Mouse (Mus musculus) spleen, adult 2 months (tissue): Measurements from ENCODE around the gene Asic2.

Experiments
- CTCF ChIP-seq: fragments of 200-500 bp; IDR thresholded peaks from 2 replicates; pipeline ENCODE4 v1.5.1; 2011; ENCODE audit warnings: mild to moderate bottlenecking, inconsistent platforms; ENCODE audit not compliant: insufficient read depth, insufficient read length, insufficient replicate concordance; ENCODE audit errors: extremely low read depth
- POLR2A ChIP-seq: fragments of 200-500 bp; IDR thresholded peaks from 2 replicates; pipeline ENCODE4 v1.6.1; 2011; ENCODE audit warnings: low read depth, low read length, inconsistent platforms

DNA sequence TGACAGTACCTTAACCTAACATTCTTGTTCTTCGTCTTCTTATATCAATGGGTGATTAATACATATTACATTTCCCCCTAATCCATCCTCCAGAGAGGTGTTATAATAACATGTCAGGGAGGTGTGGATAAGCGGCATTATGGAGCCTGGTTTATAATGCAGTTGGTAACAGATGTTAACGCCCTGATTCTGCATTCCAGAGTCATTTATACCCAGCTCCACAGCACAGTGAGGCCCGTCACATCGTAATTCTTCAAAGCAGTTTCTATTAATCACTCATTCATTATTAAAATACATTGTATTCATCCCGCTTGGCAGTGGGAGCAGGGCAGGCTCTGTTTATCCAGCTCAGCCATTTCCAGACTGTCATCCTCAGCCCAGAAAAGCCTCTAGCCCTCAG, 52.8 kb downstream of the Asic2 start:
- TF ChIP-seq POLR2A (no peak), CTCF (no peak)
